Mouse (Mus musculus) CD4-positive naive resting alpha-beta T cell, adult 57 days (primary cell): ENCODE data around the gene Maml2. TPM values are rescaled to one million over a fixed set of nuclear protein-coding genes. Genes with fewer than 3 reads are reported as not detected.

Experiments
- total RNA-seq: library from RNA; stranded (reverse); gene quantifications from one replicate; pipeline ENCODE4 v1.2.4, GENCODE M21; 2023

Gene Maml2
- total RNA-seq = 51.8 TPM

DNA sequence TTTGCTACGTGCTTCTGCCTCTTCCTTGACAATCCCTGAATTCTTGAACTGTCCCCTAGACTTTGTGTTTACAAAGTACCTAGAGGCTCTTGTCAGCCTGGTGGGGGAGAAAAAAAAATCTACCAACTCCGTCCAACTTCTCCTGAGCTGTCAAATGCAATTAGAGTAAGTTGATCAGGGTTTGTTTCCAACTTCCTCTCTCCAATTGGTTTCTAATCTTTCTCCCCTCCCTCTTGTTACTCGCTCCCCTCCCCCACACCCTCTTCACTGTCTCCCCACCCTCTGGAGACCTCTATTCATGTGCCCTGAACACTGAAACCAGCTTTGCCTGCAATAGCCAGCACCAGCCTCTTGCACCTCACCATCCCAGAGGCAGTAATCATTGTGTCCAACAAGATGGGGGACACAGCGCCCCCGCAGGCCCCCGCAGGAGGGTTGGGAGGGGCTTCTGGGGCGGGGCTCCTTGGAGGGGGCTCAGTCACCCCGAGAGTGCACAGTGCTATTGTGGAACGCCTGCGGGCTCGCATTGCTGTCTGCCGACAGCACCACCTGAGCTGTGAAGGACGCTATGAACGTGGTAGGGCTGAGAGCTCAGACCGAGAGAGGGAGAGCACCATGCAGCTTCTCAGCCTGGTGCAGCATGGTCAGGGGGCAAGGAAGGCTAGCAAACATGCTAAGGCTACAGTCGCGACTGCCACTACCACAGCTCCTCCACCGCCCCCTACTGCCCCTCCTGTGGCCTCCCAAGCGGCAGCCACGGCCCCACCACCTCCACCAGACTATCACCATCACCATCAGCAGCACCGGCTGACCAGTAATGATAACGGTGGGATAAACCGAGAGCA, at the start of gene Maml2:
TSS of gene Maml2 (plus strand) at position 290 of the 845 bp plus-strand sequence.

DNA sequence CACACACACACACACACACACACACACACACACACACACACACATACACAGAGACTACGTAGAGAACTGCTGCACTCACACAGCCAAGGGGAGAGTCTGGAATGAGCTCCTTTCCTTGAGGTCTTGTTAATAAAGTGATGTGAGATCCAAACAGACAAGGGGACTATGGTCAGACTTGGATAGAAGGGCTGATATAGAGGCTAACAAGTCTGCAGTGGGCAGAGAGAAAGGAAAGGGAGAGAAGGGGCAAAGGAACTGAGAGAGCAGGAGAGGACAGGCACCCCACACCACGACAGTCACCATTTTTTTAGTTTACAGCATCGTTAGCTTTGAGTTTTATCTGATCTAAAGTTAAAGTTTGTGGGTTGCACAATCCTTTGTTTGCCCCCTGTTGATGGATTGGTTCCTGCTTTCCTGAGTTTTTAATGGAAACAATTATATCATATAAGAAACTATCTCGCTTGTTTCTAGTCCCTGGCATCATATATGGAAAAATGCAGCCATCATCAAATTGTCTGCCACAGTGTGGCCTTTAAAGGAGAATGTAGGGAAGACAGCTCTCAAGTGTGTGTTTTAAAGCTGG, 149.0 kb downstream of the Maml2 start, which contains the start of gene Gm17571:
TSS of gene Gm17571 (minus strand) at position 51 of the 583 bp plus-strand sequence.

DNA sequence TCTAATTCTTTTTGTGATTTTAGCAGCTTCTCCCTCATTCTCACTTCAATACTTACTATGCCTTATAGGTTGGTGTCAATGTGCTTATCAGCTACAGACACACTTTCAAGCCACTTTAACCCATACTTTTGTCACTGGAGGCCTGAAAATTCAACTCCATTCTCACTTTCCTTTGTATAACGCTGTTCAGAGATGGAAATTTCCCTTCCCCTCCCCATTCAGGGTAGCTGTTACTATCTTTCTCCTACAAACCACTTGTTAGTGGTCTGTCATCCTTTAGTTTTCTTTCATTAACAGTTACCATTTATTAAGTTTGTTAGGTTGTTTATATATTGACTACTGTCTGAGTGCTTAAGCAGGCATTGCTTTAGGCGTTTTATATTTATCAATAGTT, 450.6 kb downstream of the Maml2 start, which contains the start of gene Mtmr2:
TSS of gene Mtmr2 (plus strand) at position 7 of the 394 bp plus-strand sequence.

Other genes starting within 250 kb of the Maml2 start
- 8.9 TPM for gene Jrkl, start 52.1 kb upstream of the Maml2 start, total RNA-seq
- 55.8 TPM for gene Ccdc82, start 51.0 kb upstream of the Maml2 start, total RNA-seq
- not detected for gene Gm17571, start 148.8 kb downstream of the Maml2 start, total RNA-seq